In genomic region chr12:54605203-54605602, GRCm38 (mm10) we compare ENCODE assay signal across 32 mouse cellular contexts. TPM values are rescaled to one million over a fixed set of nuclear protein-coding genes. Genes with fewer than 3 reads are reported as not detected.
DNase-seq lines count a peak whose midpoint lies in the region; ATAC-seq and TF ChIP-seq lines count a peak whose summit lies in the region.
"Had no signal": no experiment of that assay in that cellular context is flagged by ENCODE, and none has a peak within 500 bp of the region (broad histone marks: within the 10 kb centered on the region; RNA-seq: fewer than 3 reads in every experiment).

No protein-coding gene starts in this region.

- no peaks in the 10 kb centered on the region for H3K36me3 ChIP-seq in heart, embryonic 11.5 days (ENCODE audit: control insufficient read depth, insufficient read depth, low read length)
- no peaks in the 10 kb centered on the region for H3K36me3 ChIP-seq in liver, adult 2 months (ENCODE audit: control insufficient read depth, insufficient read depth, low read length)
- H3K36me3 ChIP-seq in intestine, postnatal 0 days (ENCODE audit: control insufficient read depth, insufficient read depth) = no peaks in the 10 kb centered on the region
- H3K36me3 ChIP-seq: embryonic facial prominence, embryonic 12.5 days; forebrain, embryonic 10.5 days; G1E; kidney, embryonic 15.5 days; limb, embryonic 13.5 days; liver, embryonic 13.5 days had no signal

- no peak for ATAC-seq in heart, embryonic 11.5 days (replicated peaks; ENCODE audit: insufficient number of reproducible peaks, low FRiP score, low TSS enrichment)
- peak; percentile 35; the same call in 1 of the 2 replicates for ATAC-seq in intestine, postnatal 0 days
- ATAC-seq: forebrain, embryonic 16.5 days; hindbrain, embryonic 16.5 days; midbrain, embryonic 16.5 days; Patski had no signal

- no peak overlapping the region for H3K4me3 ChIP-seq in heart, embryonic 11.5 days (ENCODE audit: low read depth, low read length)
- H3K4me3 ChIP-seq in liver, adult 2 months (ENCODE audit: insufficient read depth, low read depth, low read length) = no peak overlapping the region
- H3K4me3 ChIP-seq in intestine, postnatal 0 days (ENCODE audit: low read depth, low read length) = no peak overlapping the region
- H3K4me3 ChIP-seq: embryonic facial prominence, embryonic 12.5 days; forebrain, embryonic 10.5 days; gastrocnemius, adult 2 months; heart, adult 2 months; kidney, embryonic 15.5 days; limb, embryonic 13.5 days; liver, embryonic 13.5 days had no signal

- H3K4me2 ChIP-seq in heart, embryonic 11.5 days = no peak overlapping the region
- H3K4me2 ChIP-seq in intestine, postnatal 0 days (replicated peaks; ENCODE audit: low read depth) = peak overlapping the region; percentile 18; the same call in 1 of the 2 replicates
- H3K4me2 ChIP-seq: embryonic facial prominence, embryonic 12.5 days; kidney, embryonic 15.5 days; limb, embryonic 13.5 days; liver, embryonic 13.5 days had no signal

- H3K9me3 ChIP-seq in heart, embryonic 11.5 days (replicated peaks; ENCODE audit: control insufficient read depth, low read length) = no peaks in the 10 kb centered on the region
- H3K9me3 ChIP-seq in intestine, postnatal 0 days (ENCODE audit: control insufficient read depth) = no peaks in the 10 kb centered on the region
- H3K9me3 ChIP-seq: embryonic facial prominence, embryonic 12.5 days; G1E; kidney, embryonic 15.5 days; limb, embryonic 13.5 days; liver, embryonic 13.5 days had no signal

- no peak for TF ChIP-seq CTCF in liver, adult 2 months (IDR thresholded peaks at IDR 0.05; ENCODE audit: low read depth, low read length)
- TF ChIP-seq CTCF in intestine, postnatal 0 days (IDR thresholded peaks at IDR 0.05; ENCODE audit: low read depth) = no peak

- TF ChIP-seq POLR2A in liver, adult 2 months (IDR thresholded peaks at IDR 0.05; ENCODE audit: extremely low read depth, insufficient read depth, low read length) = no peak

- no peak overlapping the region for H3K27ac ChIP-seq in heart, embryonic 11.5 days (ENCODE audit: low read depth, low read length)
- no peak overlapping the region for H3K27ac ChIP-seq in liver, adult 2 months (replicated peaks; ENCODE audit: insufficient read depth, low read depth, low read length)
- peak overlapping the region; percentile 74 for H3K27ac ChIP-seq in intestine, postnatal 0 days (ENCODE audit: low read depth, low read length)
- H3K27ac ChIP-seq: embryonic facial prominence, embryonic 12.5 days; forebrain, embryonic 10.5 days; gastrocnemius, adult 2 months; heart, adult 2 months; kidney, embryonic 15.5 days; limb, embryonic 13.5 days; liver, embryonic 13.5 days; macrophage had no signal

- H3K27me3 ChIP-seq in heart, embryonic 11.5 days (ENCODE audit: control insufficient read depth, insufficient read depth, low read length) = no peaks in the 10 kb centered on the region
- no peaks in the 10 kb centered on the region for H3K27me3 ChIP-seq in liver, adult 2 months (ENCODE audit: control insufficient read depth, insufficient read depth, low read length)
- H3K27me3 ChIP-seq in intestine, postnatal 0 days (replicated peaks; ENCODE audit: control insufficient read depth, insufficient read depth, low read length) = no peaks in the 10 kb centered on the region
- H3K27me3 ChIP-seq: embryonic facial prominence, embryonic 12.5 days; kidney, embryonic 15.5 days; limb, embryonic 13.5 days; liver, embryonic 13.5 days; Patski had no signal

- no peak overlapping the region for H3K9ac ChIP-seq in heart, embryonic 11.5 days (ENCODE audit: low read depth, low read length)
- no peak overlapping the region for H3K9ac ChIP-seq in liver, adult 2 months (ENCODE audit: low read depth, low read length)
- H3K9ac ChIP-seq in intestine, postnatal 0 days (ENCODE audit: low read depth, low read length) = no peak overlapping the region
- H3K9ac ChIP-seq: embryonic facial prominence, embryonic 12.5 days; kidney, embryonic 15.5 days; limb, embryonic 13.5 days; liver, embryonic 13.5 days had no signal

- 0 out of 2 replicates have a peak, but pooled peaks cover 3% of the 10 kb centered on the region for H3K4me1 ChIP-seq in heart, embryonic 11.5 days (ENCODE audit: control insufficient read depth, insufficient read depth, low read length)
- no peaks in the 10 kb centered on the region for H3K4me1 ChIP-seq in liver, adult 2 months (ENCODE audit: control insufficient read depth, insufficient read depth, low read length)
- no peaks in the 10 kb centered on the region for H3K4me1 ChIP-seq in intestine, postnatal 0 days (replicated peaks; ENCODE audit: control insufficient read depth, insufficient read depth, low read length)
- H3K4me1 ChIP-seq: forebrain, embryonic 10.5 days; limb, embryonic 13.5 days; liver, embryonic 13.5 days had no signal

- no peaks in the 10 kb centered on the region for H3K79me2 ChIP-seq in liver, adult 2 months (ENCODE audit: control insufficient read depth, insufficient read depth, low read length)

- WGBS in heart, embryonic 11.5 days (ENCODE audit: insufficient replicate concordance) = 67% methylated on average over 3 of the region's 3 CpGs
- 59% methylated on average over 3 of the region's 3 CpGs for WGBS in liver, adult 2 months
- 25% methylated on average over 3 of the region's 3 CpGs for WGBS in intestine, postnatal 0 days

- peak; percentile 33 for DNase-seq in heart, adult 11 months
- DNase-seq in liver, adult 2 months (ENCODE audit: extremely low read depth, low read depth, low spot score) = peak; percentile 1
- DNase-seq in liver (no peak), 3T3-L1 (ENCODE audit: low read depth, low spot score) (peak; percentile 36)
- no peak for DNase-seq in layer of hippocampus, postnatal 14 days (ENCODE audit: low spot score in 2 of 2)
- no peak for DNase-seq in Muller cell, postnatal 12 days (ENCODE audit: inconsistent ontology term)
- DNase-seq: adrenal gland, postnatal 10 days; cerebellum, adult 11-12 months; cerebellum, adult 9-11 months; embryo, embryonic 11 days; gastrocnemius, adult 2 months; gastrocnemius, postnatal 36 days; heart, adult 2 months; kidney, postnatal 4 days; liver, embryonic 13.5 days; lung, adult 18-20 months; right cerebral cortex, postnatal 25 days; spleen, adult 18-20 months; thymus, adult 2 months; thymus, postnatal 36 days had no signal

RNA-seq across cellular contexts. Expression of gene Sptssa, which starts 51.2 kb away (rescaled TPM):
- polyA plus RNA-seq in heart, embryonic 11.5 days (2014; fragmentation: Nextera tagmentation; extraction: Ambion mirVana) = 125 and 140 TPM in 2 replicates
- total RNA-seq in liver, adult 2 months (2014; rRNA removed) = 70.2 and 86.3 TPM in 2 replicates
- polyA plus RNA-seq in liver, adult 2 months (2012; rRNA removed) = 98.6 and 102 TPM in 2 replicates
- 168 and 172 TPM in 2 replicates for polyA plus RNA-seq in intestine, postnatal 0 days (2015; fragmentation: Nextera tagmentation; extraction: Ambion mirVana)
- total RNA-seq in layer of hippocampus, postnatal 14 days (2021) = 10 to 100 TPM; 30.9 to 35.2 TPM

Comparison
In these comparisons a context has a peak if more than half of its experiments do, and no peak if none do; other contexts are left out.
1. DNase-seq: peak in heart, adult 11 months (single experiment), liver, adult 2 months (single experiment) and 3T3-L1 (single experiment); none in liver (single experiment), layer of hippocampus, postnatal 14 days (0 of 2) and Muller cell, postnatal 12 days (single experiment).